Mouse (Mus musculus): ENCODE measurements at regions not wholly inside any gene's neighbourhood (a gene's known extent, or its start where the extent isn't known, plus 50 kb on each side); places are given as distances from the start of the nearest gene placed in this dataset.

GRCm38 (mm10) chr4:137180083-137180482, 97.2 kb upstream of the Wnt4 start:
- Histone ChIP-seq H3K4me3 (replicated peaks in 1 of 3; ENCODE audit: low read depth in 2 of 3, low read length in 2 of 3, poor library complexity in 1 of 3) (no peak overlapping the region), H3K79me2 (replicated peaks; ENCODE audit: control insufficient read depth, extremely low read depth, insufficient read depth, poor library complexity, severe bottlenecking) (no peaks in the 10 kb centered on the region), H3K9me3 (replicated peaks; ENCODE audit: low read length) (no peaks in the 10 kb centered on the region), H3K4me2 (ENCODE audit: insufficient read depth, low read depth, poor library complexity, severe bottlenecking) (no peak overlapping the region), H3K27ac (ENCODE audit: insufficient read depth, low read depth) (no peak overlapping the region), H3K9ac (ENCODE audit: insufficient read depth, low read depth) (no peak overlapping the region), H3K36me3 (replicated peaks in 1 of 2; ENCODE audit: control insufficient read depth in 1 of 2, insufficient read depth in 1 of 2, low read length in 1 of 2) (no peaks in the 10 kb centered on the region), H3K27me3 (replicated peaks) (peaks cover 87% of the 10 kb centered on the region), H3K4me1 (ENCODE audit: control insufficient read depth in 1 of 2, insufficient read depth in 2 of 2) (no peaks in the 10 kb centered on the region; a peak in 1 of 4 replicates)
- no peak for DNase-seq (ENCODE audit: extremely low read depth)
- TF ChIP-seq MEF2A (IDR thresholded peaks at IDR 0.05; ENCODE audit: borderline replicate concordance, low read depth, low read length) (no peak), TCF12 (IDR thresholded peaks at IDR 0.05; ENCODE audit: low read depth, low read length) (no peak), MXI1 (IDR thresholded peaks at IDR 0.05; ENCODE audit: low read depth, low read length) (no peak), NELFE (IDR thresholded peaks at IDR 0.05; ENCODE audit: low read depth, low read length) (no peak), ZMIZ1 (IDR thresholded peaks at IDR 0.05; ENCODE audit: low read depth, low read length) (no peak), RAD21 (IDR thresholded peaks at IDR 0.05; ENCODE audit: low read depth, low read length) (no peak), PAX5 (IDR thresholded peaks at IDR 0.05; ENCODE audit: low read length) (no peak), USF1 (IDR thresholded peaks at IDR 0.05; ENCODE audit: low read depth, low read length) (no peak), SIN3A (IDR thresholded peaks at IDR 0.05; ENCODE audit: low read length) (no peak), TBP (conservative IDR thresholded peaks at IDR 0.05; ENCODE audit: low read depth, low read length) (no peak), GABPA (IDR thresholded peaks at IDR 0.05; ENCODE audit: insufficient replicate concordance, low read depth, low read length) (no peak), IRF4 (IDR thresholded peaks at IDR 0.05; ENCODE audit: low read depth, low read length) (no peak)
- in situ Hi-C loops (cut with MboI; ENCODE audit: low pct_ligation_motif_present, low pct_unique_long_range_greater_than_20kb, low sequenced_read_pairs) (no loop called here), dilution Hi-C loops (cut with MboI; ENCODE audit: extremely low pct_ligation_motif_present, extremely low pct_unique_long_range_greater_than_20kb, low sequenced_read_pairs) (no loop called here)

GRCm38 (mm10) chr4:137178833-137179232, 98.5 kb upstream of the Wnt4 start:
- in situ Hi-C loops (cut with MboI; ENCODE audit: low pct_ligation_motif_present, low pct_unique_long_range_greater_than_20kb, low sequenced_read_pairs) (no loop called here), dilution Hi-C loops (cut with MboI; ENCODE audit: extremely low pct_ligation_motif_present, extremely low pct_unique_long_range_greater_than_20kb, low sequenced_read_pairs) (no loop called here)
- H3K4me1 ChIP-seq (ENCODE audit: control insufficient read depth in 1 of 2, insufficient read depth in 2 of 2), result no peaks in the 10 kb centered on the region; a peak in 1 of 4 replicates
- no peaks in the 10 kb centered on the region for H3K9me3 ChIP-seq (replicated peaks; ENCODE audit: low read length)
- no peaks in the 10 kb centered on the region for H3K79me2 ChIP-seq (replicated peaks; ENCODE audit: control insufficient read depth, extremely low read depth, insufficient read depth, poor library complexity, severe bottlenecking)
- TF ChIP-seq MAFK (IDR thresholded peaks at IDR 0.05; ENCODE audit: insufficient replicate concordance, low read length) (no peak), KAT2A (IDR thresholded peaks at IDR 0.05; ENCODE audit: insufficient replicate concordance, low read length) (no peak), IRF4 (IDR thresholded peaks at IDR 0.05; ENCODE audit: low read depth, low read length) (no peak), HCFC1 (IDR thresholded peaks at IDR 0.05; ENCODE audit: low read depth, low read length) (no peak), JUND (conservative IDR thresholded peaks at IDR 0.05; ENCODE audit: low read depth, low read length) (no peak), EP300 (IDR thresholded peaks at IDR 0.05; ENCODE audit: low read length) (no peak), ZMIZ1 (IDR thresholded peaks at IDR 0.05; ENCODE audit: low read depth, low read length) (no peak), USF2 (conservative IDR thresholded peaks at IDR 0.05; ENCODE audit: low read depth, low read length) (no peak), GABPA (IDR thresholded peaks at IDR 0.05; ENCODE audit: insufficient replicate concordance, low read depth, low read length) (no peak), ZC3H11A (IDR thresholded peaks at IDR 0.05; ENCODE audit: low read depth, low read length) (no peak), POLR2A (IDR thresholded peaks at IDR 0.05; ENCODE audit: low read depth, low read length) (no peak), ELF1 (IDR thresholded peaks at IDR 0.05; ENCODE audit: low read depth, low read length) (no peak), ETS1 (conservative IDR thresholded peaks at IDR 0.05; ENCODE audit: low read depth, low read length) (no peak), ZNF384 (IDR thresholded peaks at IDR 0.05; ENCODE audit: low read depth, low read length) (no peak), CHD2 (IDR thresholded peaks at IDR 0.05; ENCODE audit: low read length) (no peak), NELFE (IDR thresholded peaks at IDR 0.05; ENCODE audit: low read depth, low read length) (no peak), MXI1 (IDR thresholded peaks at IDR 0.05; ENCODE audit: low read depth, low read length) (no peak)
- peaks cover 78% of the 10 kb centered on the region for H3K27me3 ChIP-seq (replicated peaks)
- no peak overlapping the region for H3K9ac ChIP-seq (ENCODE audit: insufficient read depth, low read depth)
- no peak overlapping the region for H3K4me3 ChIP-seq (replicated peaks in 1 of 3; ENCODE audit: low read depth in 2 of 3, low read length in 2 of 3, poor library complexity in 1 of 3)
- no peak for DNase-seq (ENCODE audit: extremely low read depth)
- no peak overlapping the region for H3K27ac ChIP-seq (ENCODE audit: insufficient read depth, low read depth)
- H3K4me2 ChIP-seq (ENCODE audit: insufficient read depth, low read depth, poor library complexity, severe bottlenecking), result no peak overlapping the region
- no peaks in the 10 kb centered on the region for H3K36me3 ChIP-seq (replicated peaks in 1 of 2; ENCODE audit: control insufficient read depth in 1 of 2, insufficient read depth in 1 of 2, low read length in 1 of 2)

All from CH12.LX (cell line).